Mouse (Mus musculus): ENCODE measurements around the gene Sgsm3.
A peak's percentile ranks its signal among the peaks of the same experiment; 100 is the strongest.

Sgsm3 gene

DNA sequence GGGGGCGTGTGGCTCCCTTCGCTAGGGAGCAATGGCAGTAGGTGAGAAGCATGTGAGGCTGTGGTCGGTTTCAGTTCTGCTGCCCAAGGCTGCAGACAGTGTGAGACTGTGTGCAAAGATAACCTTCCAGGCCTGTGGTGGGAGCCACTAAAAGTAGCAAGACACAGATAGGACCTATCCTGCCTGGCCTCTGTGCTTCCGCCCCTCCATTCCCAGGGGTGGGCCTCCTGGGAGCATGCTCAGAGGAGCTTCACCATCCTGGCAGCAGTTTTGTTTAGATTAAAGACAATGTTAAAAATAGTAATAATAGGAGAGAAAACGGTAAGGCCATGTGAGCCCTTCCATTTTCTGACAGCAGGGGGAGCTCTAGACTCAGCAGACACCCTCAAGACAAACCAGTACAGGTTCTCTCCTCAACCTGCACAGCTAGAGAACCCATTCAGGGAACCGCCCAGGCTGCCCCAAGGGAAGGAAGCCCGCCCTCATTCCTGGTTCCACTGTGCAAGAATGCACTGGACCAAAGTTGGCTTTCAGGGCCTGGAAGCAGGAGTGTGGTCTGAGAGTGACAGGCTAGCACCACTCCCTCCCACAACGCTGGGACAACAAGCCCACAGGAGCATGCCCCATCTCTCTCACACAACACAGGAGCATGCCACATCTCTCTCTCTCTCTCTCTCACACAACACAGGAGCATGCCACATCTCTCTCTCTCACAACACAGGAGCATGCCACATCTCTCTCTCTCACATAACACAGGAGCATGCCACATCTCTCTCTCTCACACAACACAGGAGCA, 50.0 kb downstream of the Sgsm3 start:
- DNase-seq (ENCODE audit: low spot score) = peak; percentile 83

- no peak for DNase-seq (ENCODE audit: low spot score)
Observed at GRCm38 (mm10) chr15:81030891-81031425, 53.4 kb downstream of the Sgsm3 start.

- DNase-seq (ENCODE audit: low spot score) = no peak
Observed at GRCm38 (mm10) chr15:81031611-81032010, 54.0 kb downstream of the Sgsm3 start.

DNA sequence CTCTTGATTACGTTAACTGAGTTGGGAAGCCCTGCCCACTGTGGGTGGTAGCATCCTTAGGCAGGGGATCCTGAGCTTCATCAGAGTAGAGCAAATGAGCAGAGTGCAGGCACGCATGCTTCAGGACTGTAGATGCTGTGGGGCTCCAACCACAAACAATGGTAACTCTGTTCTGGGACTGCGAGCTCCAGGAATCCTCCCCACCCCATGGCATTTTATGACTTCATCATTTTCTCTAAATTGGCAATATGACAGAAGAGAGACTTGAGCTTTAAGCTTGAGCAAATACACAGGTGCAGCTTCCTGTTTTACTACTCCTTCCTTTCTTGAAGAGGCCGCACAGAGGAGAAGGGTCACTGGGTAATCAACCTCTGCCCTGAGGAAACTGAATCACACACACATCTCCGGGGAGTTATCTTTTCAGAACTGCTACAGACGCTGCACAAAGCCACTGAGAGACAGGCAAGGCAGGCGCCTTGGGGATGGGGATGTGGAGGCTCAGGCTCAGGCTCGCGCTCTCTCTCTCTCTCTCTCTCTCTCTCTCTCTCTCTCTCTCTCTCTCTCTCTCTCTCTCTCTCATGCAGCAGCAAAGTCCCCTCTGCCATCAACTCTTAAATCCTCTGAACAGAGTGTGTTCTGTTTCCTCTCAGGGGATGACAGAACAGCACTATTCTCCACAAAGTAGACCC, 55.5 kb downstream of the Sgsm3 start:
- no peak for DNase-seq (ENCODE audit: low spot score)

GRCm38 (mm10) chr15:81034119-81034518, 56.6 kb downstream of the Sgsm3 start:
- no peak for DNase-seq (ENCODE audit: low spot score)

DNA sequence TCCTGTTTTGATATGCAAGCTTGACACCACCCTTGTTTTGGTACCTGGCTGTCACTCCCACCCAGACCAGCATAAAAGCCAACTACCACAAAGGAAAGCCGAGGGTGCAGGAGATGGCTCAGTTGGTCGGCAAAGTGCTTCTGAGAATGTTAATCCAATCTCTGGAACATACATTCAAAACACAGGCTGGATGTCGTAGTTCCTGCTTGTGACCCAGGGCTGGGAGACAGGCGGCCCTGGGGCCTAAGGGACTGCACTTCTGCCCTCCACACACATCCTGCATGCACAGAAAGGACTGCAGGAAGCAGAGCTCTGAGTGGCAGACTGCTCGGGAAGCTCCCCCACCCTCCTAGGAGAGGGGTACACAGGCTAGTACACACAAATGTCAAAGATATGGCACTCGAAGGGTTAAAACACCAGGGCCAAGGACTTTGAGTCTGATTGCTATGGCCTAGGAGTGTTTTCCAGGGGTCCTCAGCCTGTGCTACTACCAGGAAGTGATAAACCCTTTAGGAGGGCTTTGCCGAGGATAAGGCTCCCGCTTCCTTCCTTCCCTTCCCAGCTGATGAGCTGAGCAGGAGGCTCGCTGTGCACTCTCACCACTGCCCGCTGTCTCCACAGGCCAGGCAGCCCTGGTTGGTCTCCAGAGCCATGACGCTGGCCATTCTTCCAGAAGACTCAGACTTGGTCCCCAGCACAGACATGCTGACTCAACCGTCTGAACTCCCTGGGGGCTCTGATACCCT, 58.0 kb downstream of the Sgsm3 start:
- no peak for DNase-seq (ENCODE audit: low spot score)

DNA sequence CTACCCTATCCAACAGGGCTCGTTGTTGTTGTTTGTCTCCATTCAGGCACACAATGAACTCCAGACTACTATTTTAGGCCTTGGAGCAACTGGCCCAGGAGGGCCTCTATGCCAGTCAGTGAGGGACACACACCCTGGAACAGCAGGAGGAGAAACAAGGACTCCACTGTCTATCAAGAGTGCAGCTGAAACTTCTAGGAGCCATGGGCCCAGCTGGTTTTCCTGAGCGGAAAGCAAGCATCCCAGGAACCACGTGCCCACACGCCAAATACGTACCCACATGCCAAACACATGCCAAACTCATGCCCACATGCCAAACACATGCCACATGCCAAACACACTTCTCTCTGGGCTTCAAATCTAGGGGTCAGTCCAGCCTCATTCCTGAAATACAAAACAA, 60.9 kb downstream of the Sgsm3 start:
- no peak for DNase-seq (ENCODE audit: low spot score)

- no peak for DNase-seq (ENCODE audit: low spot score)
Observed at GRCm38 (mm10) chr15:81041767-81042166, 64.2 kb downstream of the Sgsm3 start.

DNA sequence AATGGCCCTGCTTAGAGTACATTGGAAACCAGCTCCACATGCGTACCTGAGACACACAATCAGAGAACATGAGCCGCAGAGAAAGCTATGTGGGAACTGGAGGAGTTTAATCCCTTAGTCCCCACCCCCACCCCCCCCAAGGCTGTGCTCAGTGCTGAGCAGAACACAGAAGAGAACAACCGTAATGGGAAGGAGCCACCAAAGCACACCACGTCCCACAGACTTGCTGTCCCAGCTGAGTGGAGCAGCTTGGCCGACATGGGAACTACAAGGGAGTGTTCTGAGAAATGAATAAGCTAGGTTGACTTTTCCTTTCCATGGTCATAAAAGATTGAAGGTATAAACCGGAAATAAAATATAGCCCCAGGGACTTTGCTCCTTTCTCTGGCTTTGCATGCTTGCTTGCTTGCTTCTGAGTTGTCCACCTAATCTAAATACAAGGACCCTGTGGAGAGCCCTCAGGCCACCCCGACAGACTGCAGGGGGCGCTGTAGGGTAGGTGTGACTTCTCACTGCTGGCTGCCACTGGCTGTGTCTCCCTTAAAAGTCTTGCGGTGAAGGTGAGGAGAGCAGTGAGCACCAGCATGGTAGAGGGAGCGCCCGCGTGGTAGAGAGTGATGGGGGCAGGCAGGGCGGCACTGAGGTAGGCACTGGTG, 64.8 kb downstream of the Sgsm3 start:
- DNase-seq (ENCODE audit: low spot score) = no peak

- DNase-seq (ENCODE audit: low spot score) = no peak
Observed at GRCm38 (mm10) chr15:81044446-81044845, 66.9 kb downstream of the Sgsm3 start.

DNA sequence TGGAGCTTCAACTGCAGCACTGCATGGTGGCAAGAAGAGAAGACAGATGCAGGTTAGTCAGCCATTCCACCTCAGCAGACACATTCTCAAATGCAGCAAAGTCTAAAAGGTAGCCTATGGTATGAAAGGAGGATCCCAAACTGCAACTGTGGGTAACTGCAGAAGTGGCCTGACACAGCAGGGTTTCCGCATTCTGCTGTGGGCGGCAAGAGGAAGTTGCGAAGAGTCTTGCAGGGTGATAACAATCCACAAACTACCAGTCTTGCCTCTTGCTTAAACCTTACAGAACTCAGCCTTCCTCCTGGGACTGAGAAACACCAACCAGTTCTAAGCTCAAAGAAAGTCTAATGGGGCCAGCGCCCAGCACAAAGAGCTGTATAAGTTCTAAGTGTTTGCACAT, 67.8 kb downstream of the Sgsm3 start:
- DNase-seq (ENCODE audit: low spot score) = no peak

- no peak for DNase-seq (ENCODE audit: low spot score)
Observed at GRCm38 (mm10) chr15:81046061-81046460, 68.5 kb downstream of the Sgsm3 start.

DNA sequence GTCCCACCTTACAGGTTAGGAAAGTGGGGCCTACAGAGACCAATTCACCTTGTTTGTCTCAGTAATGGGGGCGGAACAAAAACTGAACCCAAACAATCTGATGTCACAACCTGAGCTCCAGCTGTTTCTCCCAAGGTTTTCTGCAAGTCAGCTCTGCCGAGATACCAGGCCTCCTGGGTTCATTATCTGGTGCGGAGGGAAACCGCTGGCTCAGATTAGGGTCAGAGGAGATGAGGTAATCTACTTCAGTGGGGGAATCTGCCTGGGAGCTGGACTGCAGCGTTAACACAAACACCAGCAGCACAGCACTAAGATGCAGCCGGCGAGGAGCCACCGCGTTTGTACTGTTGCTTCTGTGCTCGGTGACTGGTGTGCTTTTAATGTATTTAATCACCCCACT, 69.9 kb downstream of the Sgsm3 start:
- no peak for DNase-seq (ENCODE audit: low spot score)

GRCm38 (mm10) chr15:81049401-81050053, 72.0 kb downstream of the Sgsm3 start:
- no peak for DNase-seq (ENCODE audit: low spot score)

- no peak for DNase-seq (ENCODE audit: low spot score)
Observed at GRCm38 (mm10) chr15:81050488-81050887, 72.9 kb downstream of the Sgsm3 start.

DNA sequence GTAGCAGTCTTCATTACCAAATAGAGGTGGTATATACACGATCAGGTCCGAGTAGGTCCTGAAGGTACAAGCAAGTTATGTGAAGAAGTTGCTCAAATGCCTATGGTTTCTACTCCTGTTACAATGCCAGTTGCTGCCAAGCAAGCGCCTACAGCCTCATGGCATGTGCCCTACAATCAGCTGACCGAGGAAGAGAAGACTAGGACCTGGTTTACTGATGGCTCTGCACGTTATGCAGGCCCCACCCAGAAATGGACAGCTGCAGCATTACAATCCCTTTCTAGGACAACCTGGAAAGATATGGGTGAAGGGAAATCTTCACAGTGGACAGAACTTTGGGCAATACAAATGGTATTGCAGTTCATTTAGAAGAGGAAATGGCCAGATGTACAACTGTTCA, 74.9 kb downstream of the Sgsm3 start:
- DNase-seq (ENCODE audit: low spot score) = no peak

GRCm38 (mm10) chr15:81055488-81055887, 77.9 kb downstream of the Sgsm3 start:
- no peak for DNase-seq (ENCODE audit: low spot score)

GRCm38 (mm10) chr15:81057736-81058135, 80.2 kb downstream of the Sgsm3 start:
- no peak for DNase-seq (ENCODE audit: low spot score)

- no peak for DNase-seq (ENCODE audit: low spot score)
Observed at GRCm38 (mm10) chr15:81060975-81061374, 83.4 kb downstream of the Sgsm3 start.

Measured in layer of hippocampus, adult 9-10 months (tissue).